Mouse (Mus musculus) midbrain, embryonic 12.5 days (tissue): ENCODE measurements around the gene Ccsap. TPM values are rescaled to one million over a fixed set of nuclear protein-coding genes. Genes with fewer than 3 reads are reported as not detected.

ENCODE experiments used
- ATAC-seq: fragments of 200-750 bp; cut with Nextera tagmentation; 2 replicates; pipeline ENCODE4 v1.8.0; 2017; ENCODE audit warnings: low read depth, moderate TSS enrichment, moderate library complexity; ENCODE audit not compliant: low FRiP score
- H3K27ac ChIP-seq: fragments of 300-500 bp; sonication (generic); replicated peaks from 2 replicates; pipeline ENCODE4 v1.5.1; 2016; ENCODE audit warnings: mild to moderate bottlenecking
- H3K27me3 ChIP-seq: fragments of 300-500 bp; sonication (generic); 2 replicates; pipeline ENCODE4 v1.6.1; 2016; ENCODE audit warnings: mild to moderate bottlenecking
- H3K36me3 ChIP-seq: fragments of 300-500 bp; sonication (generic); 2 replicates; pipeline ENCODE4 v1.6.1; 2016
- H3K4me1 ChIP-seq: fragments of 300-500 bp; sonication (generic); 2 replicates; pipeline ENCODE4 v1.6.1; 2016
- H3K4me2 ChIP-seq: fragments of 300-500 bp; sonication (generic); replicated peaks from 2 replicates; pipeline ENCODE4 v1.6.1; 2016; ENCODE audit warnings: mild to moderate bottlenecking, moderate library complexity
- H3K4me3 ChIP-seq: fragments of 300-500 bp; sonication (generic); 2 replicates; pipeline ENCODE4 v1.5.1; 2016; ENCODE audit warnings: mild to moderate bottlenecking
- H3K9ac ChIP-seq: fragments of 300-500 bp; sonication (generic); replicated peaks from 2 replicates; pipeline ENCODE4 v1.6.1; 2016; ENCODE audit warnings: mild to moderate bottlenecking, moderate library complexity
- H3K9me3 ChIP-seq: fragments of 300-500 bp; sonication (generic); 2 replicates; pipeline ENCODE4 v1.6.1; 2016; ENCODE audit warnings: mild to moderate bottlenecking
- WGBS: fragments of 180-500 bp; shearing (Covaris S2); methylation state at CpG from one replicate; pipeline ENCODE4 v1.1.7; 2016; 5-methylcytosine and 5-hydroxymethylcytosine counted together
- polyA plus RNA-seq: library from polyadenylated mRNA; unstranded; fragments of >200 nt; fragmentation: Nextera tagmentation; extraction: Ambion mirVana; gene quantifications from 2 replicates; pipeline ENCODE4 v1.2.1, GENCODE M21; 2016

Gene Ccsap
- polyA plus RNA-seq, 1 experiment from 2014 or later, result 11.0 TPM

DNA sequence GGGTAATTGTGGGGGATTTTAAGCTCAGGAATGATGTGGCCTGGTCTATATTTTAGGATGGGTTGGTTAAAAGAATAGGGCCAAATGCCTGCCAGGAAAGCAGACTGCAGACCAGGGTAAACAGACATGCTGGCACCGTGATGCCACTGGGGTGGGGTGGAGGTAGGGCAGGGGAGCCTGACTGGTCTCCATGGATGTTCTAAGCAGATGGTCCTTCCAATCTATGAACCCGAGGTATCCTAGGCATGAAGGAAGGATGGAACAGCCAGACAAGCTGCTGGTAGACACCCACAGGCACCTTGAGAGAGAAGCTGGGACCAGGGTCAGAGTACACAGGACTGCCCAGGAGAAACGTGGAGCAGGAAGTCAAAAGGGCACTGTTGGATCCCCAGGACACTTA, 12.5 kb downstream of the Ccsap start:
- WGBS, result 73% methylated on average over 3 of the region's 3 CpGs
- no peaks in the 10 kb centered on the region for H3K4me1 ChIP-seq
- ATAC-seq, result no peak

DNA sequence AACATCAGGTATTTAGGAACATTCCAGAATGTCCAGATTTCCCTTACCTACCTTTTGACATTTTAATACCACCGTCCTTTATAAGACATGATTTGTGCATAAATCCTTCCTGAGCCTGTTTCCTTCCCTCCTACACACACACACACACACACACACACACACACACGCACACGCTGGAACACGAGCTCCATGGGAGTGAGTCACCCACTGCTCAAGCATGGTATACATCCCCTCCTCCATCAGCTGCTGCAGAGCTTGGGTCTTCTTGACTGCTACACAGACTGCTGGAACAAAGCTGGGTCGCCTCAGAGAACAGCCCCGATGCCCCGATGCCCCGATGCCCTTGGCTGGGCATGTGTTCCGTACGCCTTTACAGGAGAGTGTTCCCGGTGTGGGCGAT, 13.5 kb downstream of the Ccsap start:
- Histone ChIP-seq H3K9me3 (no peaks in the 10 kb centered on the region), H3K4me3 (no peak overlapping the region), H3K27ac (no peak overlapping the region), H3K27me3 (no peaks in the 10 kb centered on the region), H3K4me1 (no peaks in the 10 kb centered on the region), H3K9ac (no peak overlapping the region), H3K36me3 (0 out of 2 replicates have a peak, but pooled peaks cover 11% of the 10 kb centered on the region), H3K4me2 (no peak overlapping the region)
- 92% methylated on average over 12 of the region's 12 CpGs for WGBS
- ATAC-seq, result no peak

More for the DNA sequence above, 12.5 kb downstream of the Ccsap start:
- Histone ChIP-seq H3K36me3 (0 out of 2 replicates have a peak, but pooled peaks cover 2% of the 10 kb centered on the region), H3K4me3 (no peak overlapping the region), H3K27me3 (no peaks in the 10 kb centered on the region), H3K9ac (no peak overlapping the region), H3K4me2 (no peak overlapping the region), H3K9me3 (no peaks in the 10 kb centered on the region), H3K27ac (no peak overlapping the region)

DNA sequence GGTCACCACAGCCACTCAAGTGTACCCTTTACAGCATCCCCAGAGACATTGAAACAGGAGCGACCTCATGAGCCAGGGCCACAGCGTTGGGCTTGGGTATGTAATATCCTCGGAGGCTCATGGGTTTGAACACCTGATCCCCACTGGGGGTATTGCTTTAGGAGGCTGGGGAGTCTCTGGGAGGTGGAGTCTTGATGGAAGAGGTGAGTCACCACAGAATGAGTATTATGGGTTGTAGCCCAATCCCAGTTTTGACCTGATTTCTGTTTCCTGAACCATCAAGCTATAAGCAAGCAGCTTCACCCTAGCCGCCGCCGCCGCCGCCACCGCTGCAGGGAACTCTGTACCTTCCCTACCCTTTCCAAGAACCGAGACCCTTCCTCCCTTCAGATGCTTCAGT, 14.0 kb downstream of the Ccsap start:
- ATAC-seq, result no peak
- H3K27me3 ChIP-seq, result no peaks in the 10 kb centered on the region
- WGBS, result 92% methylated on average over 10 of the region's 10 CpGs

DNA sequence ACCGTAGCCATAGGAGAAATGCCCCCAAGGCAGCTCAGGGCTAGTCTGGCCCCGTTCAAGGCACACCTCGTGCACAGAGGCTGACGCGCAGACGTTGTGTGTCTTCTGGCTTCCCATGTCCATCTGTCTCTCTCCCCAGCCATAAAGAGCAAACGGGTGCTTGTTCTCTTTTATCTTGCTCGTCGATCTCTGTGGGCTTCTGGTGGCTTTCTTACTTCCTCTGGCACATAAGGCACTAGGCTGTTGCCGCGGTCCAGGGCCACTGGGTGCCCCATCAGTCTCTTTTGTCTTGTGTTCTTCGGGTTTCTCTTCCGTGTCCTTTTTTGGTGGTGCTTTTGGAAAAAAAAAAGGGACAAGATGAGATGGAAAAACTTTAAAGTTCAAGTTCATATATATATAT, 14.9 kb downstream of the Ccsap start:
- no peak overlapping the region for H3K9ac ChIP-seq
- H3K27ac ChIP-seq, result no peak overlapping the region
- H3K27me3 ChIP-seq, result no peaks in the 10 kb centered on the region
- no peak overlapping the region for H3K4me3 ChIP-seq
- no peaks in the 10 kb centered on the region for H3K4me1 ChIP-seq
- WGBS, result 92% methylated on average over 13 of the region's 13 CpGs
- 0 out of 2 replicates have a peak, but pooled peaks cover 18% of the 10 kb centered on the region for H3K36me3 ChIP-seq
- ATAC-seq, result no peak
- no peaks in the 10 kb centered on the region for H3K9me3 ChIP-seq
- no peak overlapping the region for H3K4me2 ChIP-seq

More for the DNA sequence above, 14.0 kb downstream of the Ccsap start:
- Histone ChIP-seq H3K36me3 (0 out of 2 replicates have a peak, but pooled peaks cover 16% of the 10 kb centered on the region), H3K4me3 (no peak overlapping the region), H3K9ac (no peak overlapping the region), H3K4me1 (no peaks in the 10 kb centered on the region), H3K4me2 (no peak overlapping the region), H3K9me3 (no peaks in the 10 kb centered on the region), H3K27ac (no peak overlapping the region)

DNA sequence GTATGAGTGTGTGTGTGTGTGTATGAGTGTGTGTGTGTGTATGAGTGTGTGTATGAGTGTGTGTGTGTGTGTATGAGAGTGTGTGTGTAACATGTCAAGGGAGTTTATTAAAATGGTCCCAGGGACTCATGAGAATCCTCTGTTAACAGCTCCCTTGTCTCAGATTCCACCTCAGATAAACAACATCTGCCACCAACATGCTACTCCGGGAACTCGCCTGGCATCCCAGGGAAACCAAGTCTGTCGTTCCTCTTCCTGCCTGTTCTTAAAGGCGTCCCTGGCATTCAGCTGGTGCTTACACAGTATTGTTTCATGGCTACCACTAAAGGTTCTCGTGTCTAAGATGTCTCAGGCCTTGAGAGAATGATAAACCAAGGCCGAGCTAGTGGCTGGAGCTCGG, 15.7 kb downstream of the Ccsap start:
- WGBS, result 88% methylated on average over 7 of the region's 7 CpGs
- no peaks in the 10 kb centered on the region for H3K4me1 ChIP-seq
- H3K27me3 ChIP-seq, result no peaks in the 10 kb centered on the region
- H3K4me3 ChIP-seq, result no peak overlapping the region
- ATAC-seq, result no peak
- no peak overlapping the region for H3K9ac ChIP-seq
- H3K27ac ChIP-seq, result no peak overlapping the region
- H3K36me3 ChIP-seq, result 0 out of 2 replicates have a peak, but pooled peaks cover 18% of the 10 kb centered on the region
- no peak overlapping the region for H3K4me2 ChIP-seq
- H3K9me3 ChIP-seq, result no peaks in the 10 kb centered on the region

DNA sequence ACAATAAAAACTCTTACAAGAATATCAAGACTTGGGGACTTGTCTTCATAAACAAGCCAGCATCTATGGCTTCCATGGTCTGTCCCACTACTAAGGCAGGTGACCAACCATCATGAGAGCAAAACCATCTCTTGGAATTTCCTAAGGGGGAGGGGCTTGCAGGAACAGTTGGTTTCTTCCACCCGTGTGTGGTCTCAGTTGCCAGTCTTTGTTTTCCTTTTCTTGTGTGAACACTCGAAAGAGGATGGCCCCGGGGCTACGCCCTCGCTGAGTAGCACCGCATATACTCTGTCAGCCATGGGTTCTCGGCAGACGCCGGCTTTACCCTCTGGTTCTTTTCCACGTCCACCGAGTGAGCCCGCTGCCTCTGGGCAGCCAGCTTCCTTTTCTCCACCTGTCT, 17.9 kb downstream of the Ccsap start:
- H3K4me1 ChIP-seq, result no peaks in the 10 kb centered on the region
- no peak overlapping the region for H3K27ac ChIP-seq
- WGBS, result 88% methylated on average over 12 of the region's 12 CpGs
- no peak overlapping the region for H3K4me3 ChIP-seq
- peaks cover 24% of the 10 kb centered on the region for H3K36me3 ChIP-seq
- no peaks in the 10 kb centered on the region for H3K9me3 ChIP-seq
- no peak overlapping the region for H3K9ac ChIP-seq
- H3K27me3 ChIP-seq, result no peaks in the 10 kb centered on the region
- no peak overlapping the region for H3K4me2 ChIP-seq
- no peak for ATAC-seq

DNA sequence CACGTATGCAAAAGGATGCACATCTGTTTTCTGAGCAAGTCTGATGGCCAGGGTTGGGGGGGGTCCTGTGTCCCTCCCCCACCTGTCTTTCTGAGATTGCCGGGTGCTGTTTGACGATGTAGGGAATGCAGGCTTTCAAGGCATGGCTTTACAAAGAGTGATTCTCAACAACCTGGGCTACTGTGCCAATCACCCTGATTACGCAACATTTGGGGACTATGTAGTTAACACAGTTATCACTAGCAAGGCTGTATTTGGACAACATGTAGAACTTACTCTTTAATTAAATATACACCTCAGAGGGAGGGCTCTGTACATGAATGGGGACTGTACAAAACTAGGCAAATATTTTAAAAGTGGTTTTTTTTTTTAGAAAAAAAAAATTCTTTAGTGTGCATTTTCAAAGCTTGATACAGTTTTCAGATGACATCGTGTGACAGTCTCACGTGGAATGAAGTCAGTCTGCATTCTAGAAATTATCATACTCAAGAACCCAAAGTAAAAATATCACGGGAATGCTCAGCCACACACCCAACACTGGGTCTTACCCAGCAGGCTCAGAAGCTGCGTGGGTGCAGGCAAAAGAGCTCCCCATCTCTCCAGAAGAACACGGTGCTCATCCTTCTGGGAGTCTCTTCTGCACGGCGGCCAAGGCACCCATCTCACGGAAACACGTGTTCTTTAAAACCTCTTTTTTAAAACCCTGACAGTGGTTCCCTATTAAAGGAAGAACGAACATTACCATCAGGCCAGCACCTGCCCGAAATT, 19.2 kb downstream of the Ccsap start:
- Histone ChIP-seq H3K9me3 (no peaks in the 10 kb centered on the region), H3K9ac (no peak overlapping the region), H3K36me3 (peaks cover 30% of the 10 kb centered on the region), H3K27me3 (no peaks in the 10 kb centered on the region), H3K4me1 (no peaks in the 10 kb centered on the region), H3K4me2 (no peak overlapping the region), H3K27ac (no peak overlapping the region), H3K4me3 (no peak overlapping the region)
- WGBS, result 95% methylated on average over 15 of the region's 15 CpGs
- no peak for ATAC-seq

DNA sequence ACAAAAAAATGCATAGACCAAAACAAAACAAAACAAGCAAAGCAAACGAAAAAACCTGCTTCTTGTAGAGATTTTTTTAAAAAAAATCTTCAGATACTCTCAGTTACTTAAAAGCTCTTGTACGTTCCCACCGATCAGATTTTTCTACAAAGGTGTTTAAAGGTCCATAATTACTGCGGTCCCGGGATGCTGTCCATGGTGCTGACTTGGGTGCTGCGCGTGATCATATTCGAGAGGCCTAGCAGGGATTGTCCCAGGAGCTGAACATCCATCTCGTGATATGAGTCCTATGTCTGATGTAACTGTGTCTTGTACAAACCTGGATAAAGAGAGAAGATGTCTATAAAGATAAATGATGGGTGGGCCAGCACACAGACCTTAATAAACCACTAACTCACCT, 21.5 kb downstream of the Ccsap start:
- no peak overlapping the region for H3K4me2 ChIP-seq
- no peak overlapping the region for H3K4me3 ChIP-seq
- H3K9me3 ChIP-seq, result no peaks in the 10 kb centered on the region
- H3K36me3 ChIP-seq, result peaks cover 53% of the 10 kb centered on the region
- 75% methylated on average over 9 of the region's 9 CpGs for WGBS
- no peaks in the 10 kb centered on the region for H3K27me3 ChIP-seq
- no peak overlapping the region for H3K27ac ChIP-seq
- no peak overlapping the region for H3K9ac ChIP-seq
- no peaks in the 10 kb centered on the region for H3K4me1 ChIP-seq
- no peak for ATAC-seq

DNA sequence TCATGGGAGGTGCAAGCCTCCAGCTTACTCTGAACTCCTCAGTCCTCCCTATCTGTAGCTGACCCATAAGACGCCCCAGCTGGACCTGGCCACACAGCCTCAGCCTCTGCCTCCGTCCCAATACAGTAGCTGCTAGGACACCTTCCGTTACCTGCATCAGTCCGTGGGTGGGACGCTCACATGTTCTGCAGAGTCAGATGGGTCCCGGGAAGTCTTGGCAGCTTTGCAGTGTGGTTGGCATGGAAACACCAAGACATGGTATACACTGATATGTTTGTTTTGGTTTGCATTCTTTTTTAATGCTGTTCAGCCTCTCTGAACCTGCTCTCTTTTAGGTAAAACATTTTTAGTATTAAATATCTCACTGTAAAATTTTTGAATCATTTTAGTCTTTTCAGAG, 23.7 kb downstream of the Ccsap start:
- ATAC-seq, result no peak
- Histone ChIP-seq H3K4me1 (no peaks in the 10 kb centered on the region), H3K9ac (no peak overlapping the region), H3K27ac (no peak overlapping the region), H3K36me3 (peaks cover 59% of the 10 kb centered on the region), H3K9me3 (no peaks in the 10 kb centered on the region), H3K27me3 (no peaks in the 10 kb centered on the region), H3K4me2 (no peak overlapping the region), H3K4me3 (no peak overlapping the region)
- WGBS, result 93% methylated on average over 6 of the region's 6 CpGs

DNA sequence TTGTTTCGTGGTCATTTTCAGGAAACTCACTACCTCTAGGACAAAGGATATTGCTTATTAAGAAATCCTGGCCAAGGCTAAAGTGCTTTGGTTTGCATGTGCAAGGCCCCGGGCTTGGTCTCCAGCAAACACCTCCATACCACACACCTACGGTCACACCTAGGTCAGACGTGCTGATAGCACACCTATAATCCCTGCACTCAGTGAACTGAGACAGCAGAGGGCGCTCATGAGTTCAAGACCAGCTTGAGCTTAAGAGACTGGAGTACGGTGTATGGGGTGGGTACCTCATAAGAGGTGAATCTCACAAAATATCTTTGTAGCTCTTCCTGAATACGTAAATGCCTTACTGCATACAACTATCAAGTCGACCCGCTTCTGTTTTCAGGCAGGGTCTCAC, 24.6 kb downstream of the Ccsap start:
- no peak overlapping the region for H3K27ac ChIP-seq
- no peaks in the 10 kb centered on the region for H3K9me3 ChIP-seq
- peaks cover 61% of the 10 kb centered on the region for H3K36me3 ChIP-seq
- H3K4me3 ChIP-seq, result no peak overlapping the region
- WGBS, result 61% methylated on average over 9 of the region's 9 CpGs
- no peak overlapping the region for H3K4me2 ChIP-seq
- H3K27me3 ChIP-seq, result no peaks in the 10 kb centered on the region
- H3K4me1 ChIP-seq, result no peaks in the 10 kb centered on the region
- ATAC-seq, result no peak
- no peak overlapping the region for H3K9ac ChIP-seq

DNA sequence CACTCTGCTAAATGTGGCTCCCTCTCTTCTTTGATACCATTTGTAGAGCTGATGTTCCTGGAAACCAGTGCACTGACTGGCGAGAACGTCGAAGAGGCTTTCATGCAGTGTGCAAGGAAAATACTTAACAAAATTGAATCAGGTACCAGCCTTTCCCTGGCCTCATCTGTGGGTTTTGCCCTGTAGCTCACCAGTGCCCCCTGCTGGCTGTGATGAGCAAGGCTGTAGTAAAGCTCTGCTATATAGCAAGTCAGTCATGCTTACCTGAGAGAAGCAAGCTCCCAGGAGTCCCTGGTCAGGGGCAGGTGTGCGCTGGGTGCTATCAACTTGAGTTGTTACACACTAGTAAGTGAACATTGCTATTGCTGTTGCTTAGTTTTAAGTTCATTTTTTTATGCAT, 27.3 kb downstream of the Ccsap start:
- WGBS, result 92% methylated on average over 4 of the region's 4 CpGs
- no peaks in the 10 kb centered on the region for H3K4me1 ChIP-seq

DNA sequence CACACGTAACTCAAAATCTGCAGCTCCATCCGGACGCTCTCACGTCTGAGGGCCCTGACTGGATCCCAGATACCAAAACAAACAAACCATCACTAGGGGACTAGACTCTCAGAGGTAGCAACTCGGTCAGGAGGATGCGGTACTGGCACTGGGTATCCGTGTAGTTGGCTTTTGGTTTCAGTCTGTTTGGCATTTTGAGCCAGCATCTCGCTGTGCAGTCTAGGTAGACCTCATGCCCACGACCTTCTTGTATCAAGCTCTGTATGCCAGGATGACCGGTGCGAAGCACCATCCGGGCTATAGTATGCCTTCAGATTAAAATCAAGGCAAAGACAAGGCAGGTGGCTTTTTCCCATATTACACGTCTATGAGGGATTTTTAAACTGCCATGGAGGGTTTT, 32.5 kb downstream of the Ccsap start:
- Histone ChIP-seq H3K27ac (no peak overlapping the region), H3K4me3 (no peak overlapping the region), H3K27me3 (no peaks in the 10 kb centered on the region), H3K36me3 (peaks cover 89% of the 10 kb centered on the region), H3K9me3 (0 out of 2 replicates have a peak, but pooled peaks cover 3% of the 10 kb centered on the region), H3K9ac (no peak overlapping the region), H3K4me2 (no peak overlapping the region), H3K4me1 (no peaks in the 10 kb centered on the region)
- no peak for ATAC-seq
- WGBS, result 90% methylated on average over 13 of the region's 13 CpGs

More for the DNA sequence above, 27.3 kb downstream of the Ccsap start:
- H3K27me3 ChIP-seq, result no peaks in the 10 kb centered on the region
- no peak overlapping the region for H3K4me2 ChIP-seq
- H3K4me3 ChIP-seq, result no peak overlapping the region
- ATAC-seq, result no peak
- H3K36me3 ChIP-seq, result peaks cover 88% of the 10 kb centered on the region
- H3K27ac ChIP-seq, result no peak overlapping the region
- H3K9me3 ChIP-seq, result no peaks in the 10 kb centered on the region
- no peak overlapping the region for H3K9ac ChIP-seq

DNA sequence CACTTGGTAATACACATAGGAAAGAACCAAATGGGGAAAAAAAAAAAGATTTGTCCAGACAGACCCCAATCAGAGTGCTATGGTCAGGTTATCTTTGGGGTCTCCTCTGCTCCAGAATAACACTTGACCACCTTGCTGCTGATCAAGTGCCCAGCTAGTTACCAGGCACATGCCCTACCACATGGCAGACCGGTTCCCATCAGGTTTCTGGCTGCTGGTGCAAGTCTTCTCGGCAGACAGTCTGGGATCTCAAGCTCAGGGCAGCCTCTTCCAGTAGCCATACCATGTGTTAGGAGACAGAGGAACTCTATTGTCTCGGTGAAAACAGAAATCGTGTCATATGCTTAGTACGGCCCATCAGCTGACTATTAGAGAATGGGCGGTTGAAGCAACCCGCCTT, 33.3 kb downstream of the Ccsap start:
- no peaks in the 10 kb centered on the region for H3K4me1 ChIP-seq
- 0 out of 2 replicates have a peak, but pooled peaks cover 3% of the 10 kb centered on the region for H3K9me3 ChIP-seq
- no peak for ATAC-seq
- H3K4me2 ChIP-seq, result no peak overlapping the region
- no peak overlapping the region for H3K4me3 ChIP-seq
- H3K27ac ChIP-seq, result no peak overlapping the region
- 93% methylated on average over 7 of the region's 7 CpGs for whole genome bisulfite sequencing
- no peak overlapping the region for H3K9ac ChIP-seq
- H3K27me3 ChIP-seq, result no peaks in the 10 kb centered on the region
- peaks cover 83% of the 10 kb centered on the region for H3K36me3 ChIP-seq
